Mouse (Mus musculus): ENCODE results near the gene Fam163a.

The Fam163a gene

GRCm38 (mm10) chr1:156201069-156201468 is 3.8 kb downstream of the Fam163a start:
- CTCF ChIA-PET, result no interaction called here

DNA sequence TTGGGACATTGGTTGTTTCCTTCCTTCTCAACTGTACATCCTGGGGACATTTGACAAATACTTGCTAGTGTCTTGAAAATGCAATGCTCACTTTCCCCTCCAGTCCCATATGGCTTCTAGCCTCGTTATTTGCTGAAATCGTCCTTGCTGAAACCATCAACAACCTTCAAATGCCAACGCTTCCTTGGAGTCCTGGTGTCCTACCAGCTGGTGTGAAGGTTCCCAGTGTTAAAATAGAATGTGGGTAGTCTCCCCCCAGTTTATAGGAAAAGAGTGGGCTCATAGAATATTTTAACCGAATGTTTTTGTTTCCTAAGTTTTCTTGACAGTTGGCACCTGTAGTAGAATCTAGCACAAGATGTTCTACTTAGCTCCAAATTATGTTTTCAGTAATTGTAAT is 7.2 kb downstream of the Fam163a start:
- CTCF ChIA-PET, result no interaction called here

DNA sequence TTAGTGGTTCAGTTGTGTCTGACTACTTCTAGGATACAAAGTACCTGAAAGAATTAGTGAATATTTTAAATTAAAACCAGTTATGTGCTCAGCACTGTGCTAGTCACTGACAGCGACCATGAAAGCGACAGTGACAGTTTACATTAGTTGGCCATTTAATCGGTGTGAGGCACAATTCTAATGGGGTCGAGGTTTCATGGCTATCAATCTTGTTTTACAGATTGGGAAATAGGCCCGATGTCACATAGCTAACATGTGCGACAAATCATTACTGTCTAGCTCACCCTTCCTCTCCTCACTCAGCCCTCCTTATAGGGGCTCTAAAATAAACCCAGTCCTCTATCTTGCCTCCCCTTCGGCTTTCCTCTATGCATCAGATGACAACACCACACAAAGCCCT is 11.5 kb downstream of the Fam163a start:
- CTCF ChIA-PET, result no interaction called here

DNA sequence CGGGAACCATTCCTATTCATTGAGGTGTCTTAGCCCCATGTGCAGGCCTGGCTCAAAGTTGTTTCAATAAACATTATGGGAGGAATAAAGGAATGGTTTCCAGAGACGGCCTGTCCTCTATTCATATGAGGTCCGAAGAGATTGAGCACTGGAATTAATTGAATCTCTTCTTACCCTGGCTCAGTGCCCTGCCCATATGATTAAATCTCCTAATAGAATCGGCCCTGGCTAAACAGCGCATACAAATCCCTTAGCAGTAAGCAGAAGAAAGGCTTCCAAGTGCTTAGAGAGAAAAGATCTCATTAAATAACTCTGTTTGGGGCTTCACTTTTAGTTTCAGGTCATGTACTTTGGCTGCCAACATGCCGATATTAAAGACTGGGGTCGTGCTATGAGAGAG is 12.0 kb downstream of the Fam163a start:
- CTCF ChIA-PET, result no interaction called here

DNA sequence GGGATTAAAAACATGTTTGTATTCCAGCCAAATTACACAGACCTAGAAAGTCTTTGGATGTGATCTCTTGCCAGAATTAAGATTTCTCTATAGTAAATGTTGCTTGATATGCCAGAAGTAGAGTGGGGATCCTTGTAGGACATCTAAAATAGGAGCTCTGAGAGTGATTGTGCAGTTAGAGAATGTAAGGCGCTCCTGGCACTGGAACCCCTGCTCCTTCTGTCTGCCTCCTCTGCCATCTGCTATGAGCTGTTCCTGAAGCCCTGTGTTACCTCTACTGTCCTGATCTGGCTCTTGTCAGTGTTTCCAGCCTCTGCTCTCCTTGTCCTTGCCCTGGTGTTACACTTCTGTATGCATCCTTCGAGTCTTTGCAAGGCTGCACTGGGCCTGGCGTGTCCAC is 18.2 kb downstream of the Fam163a start:
- CTCF ChIA-PET, result no interaction called here

DNA sequence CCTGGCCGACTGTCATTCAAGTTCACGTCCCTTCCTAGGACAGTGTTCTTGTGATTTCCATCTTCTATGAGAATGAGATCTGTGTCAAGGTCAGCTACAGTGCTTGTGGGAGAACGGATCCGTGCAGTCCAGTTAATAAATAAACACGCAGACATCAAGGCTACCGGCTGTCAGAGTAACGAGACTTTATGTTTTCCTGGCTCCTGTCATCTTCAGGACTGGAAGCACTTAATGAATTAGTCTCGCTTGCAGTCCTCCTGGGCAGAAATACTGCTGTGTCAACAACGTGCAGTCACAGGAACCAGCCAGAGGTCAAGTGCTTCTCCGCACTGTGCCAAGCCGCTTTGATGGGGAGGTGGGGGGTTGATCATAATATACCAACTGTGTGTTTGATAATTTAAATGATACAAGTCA is 20.7 kb downstream of the Fam163a start:
- CTCF ChIA-PET, result no interaction called here

DNA sequence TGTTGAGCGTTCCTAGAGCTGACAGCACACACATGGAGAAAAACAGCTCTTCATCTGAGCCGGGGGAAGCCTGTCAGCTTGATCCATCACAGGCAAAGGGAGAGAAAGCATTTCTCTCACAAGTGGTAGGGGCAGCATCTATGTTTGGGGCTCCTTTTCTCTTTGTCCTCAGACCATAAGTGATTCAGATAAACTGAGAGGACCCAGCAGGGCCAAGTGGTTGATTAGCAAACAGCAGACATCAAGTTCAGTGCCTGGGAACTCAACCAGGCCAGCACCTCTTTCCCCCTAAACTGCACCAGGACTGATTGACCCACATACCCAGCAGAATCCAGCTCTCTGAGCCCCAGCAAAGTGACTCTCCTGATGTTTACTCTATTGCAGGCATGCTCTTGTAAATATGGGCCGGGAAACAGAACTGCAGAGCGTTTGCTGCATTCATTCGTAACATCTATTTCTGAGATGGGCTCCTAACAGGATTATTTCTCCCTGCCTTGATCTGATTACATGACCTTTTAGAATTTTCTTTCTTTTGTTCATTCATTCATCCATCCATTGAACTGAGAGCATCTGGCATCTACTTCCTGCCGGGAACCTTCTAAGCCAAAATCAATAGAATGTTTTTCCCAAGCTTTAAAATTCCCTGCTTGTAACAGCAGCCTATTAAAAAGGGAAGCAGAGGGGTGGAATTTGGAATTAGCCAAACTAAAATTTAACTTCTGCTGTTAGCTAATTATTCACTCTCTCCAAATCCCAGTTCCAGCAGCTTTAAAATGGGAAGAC is 21.5 kb downstream of the Fam163a start:
- CTCF ChIA-PET, result no interaction called here

DNA sequence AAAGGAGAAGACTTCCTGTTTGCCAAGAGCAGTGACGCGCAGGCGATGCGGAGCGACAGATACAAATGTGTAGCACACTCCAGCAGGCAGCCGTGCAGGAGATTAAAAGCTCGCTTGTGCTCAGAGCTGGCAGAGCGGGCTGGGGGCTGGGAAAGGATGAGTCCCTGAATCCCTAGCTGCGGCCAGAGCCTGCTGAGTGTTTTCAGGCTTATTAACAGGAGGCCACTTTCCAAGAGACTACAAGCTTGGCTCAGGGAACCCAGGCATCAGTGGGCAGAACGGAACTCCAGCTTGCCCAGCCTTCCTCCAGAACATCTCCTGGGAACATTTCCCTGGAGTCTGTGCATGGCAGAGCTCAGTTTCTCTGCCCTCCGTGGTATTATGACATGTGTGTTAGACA is 25.0 kb downstream of the Fam163a start:
- CTCF ChIA-PET, result no interaction called here

GRCm38 (mm10) chr1:156168737-156169136 is 36.1 kb downstream of the Fam163a start:
- CTCF ChIA-PET, result no interaction called here

- CTCF ChIA-PET, result no interaction called here
Observed at GRCm38 (mm10) chr1:156116770-156117169, 88.1 kb downstream of the Fam163a start.

DNA sequence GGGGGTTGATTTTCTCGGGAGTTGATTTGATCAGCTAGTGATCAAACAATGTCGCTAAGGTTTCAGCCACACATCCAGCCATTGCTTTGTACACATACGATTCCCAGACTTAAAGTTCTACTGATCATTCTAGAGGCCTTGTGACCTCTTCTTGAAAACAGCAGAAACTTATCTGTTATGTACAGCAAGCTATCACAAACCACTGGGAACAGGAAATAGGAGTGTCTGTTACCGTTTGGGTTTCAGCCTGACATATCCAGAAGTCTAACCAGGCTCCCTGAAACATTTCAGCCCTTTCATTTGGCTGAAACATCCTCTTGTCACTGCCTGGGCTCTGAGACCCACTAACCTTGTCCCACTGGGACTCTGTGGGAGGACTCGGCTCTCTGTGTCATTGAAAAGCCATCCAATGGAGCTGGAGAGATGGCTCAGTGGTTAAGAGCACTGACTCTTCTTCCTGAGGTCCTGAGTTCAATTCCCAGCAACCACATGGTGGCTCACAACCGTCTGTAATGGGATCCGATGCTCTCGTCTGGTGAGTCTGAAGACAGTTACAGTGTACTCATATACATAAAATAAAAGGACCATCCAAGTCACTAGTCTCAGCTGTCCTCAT is 90.8 kb downstream of the Fam163a start:
- CTCF ChIA-PET, result no interaction called here

- CTCF ChIA-PET, result no interaction called here
Observed at GRCm38 (mm10) chr1:156112142-156112541, 92.7 kb downstream of the Fam163a start.

GRCm38 (mm10) chr1:156111728-156112127 is 93.1 kb downstream of the Fam163a start:
- CTCF ChIA-PET, result no interaction called here

DNA sequence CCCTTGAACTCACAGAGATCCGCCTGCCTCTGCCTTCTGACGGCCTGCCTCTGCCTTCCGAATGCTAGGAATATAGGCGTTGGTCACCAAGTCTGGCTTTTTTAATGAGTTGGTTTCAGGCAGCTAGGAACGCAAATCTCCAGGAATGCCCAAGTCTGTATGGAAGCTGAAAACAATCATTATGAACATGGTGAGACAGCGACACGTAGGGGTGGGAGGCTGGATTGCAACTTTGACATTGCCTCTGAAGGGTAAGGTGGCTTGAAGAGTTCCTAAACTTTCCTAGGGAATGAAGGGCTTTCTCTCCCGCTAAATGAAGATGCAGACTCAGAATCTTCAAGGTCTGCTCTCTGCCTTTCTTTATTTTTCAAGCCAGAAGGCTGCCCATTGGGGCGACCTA is 93.7 kb downstream of the Fam163a start:
- CTCF ChIA-PET, result no interaction called here

DNA sequence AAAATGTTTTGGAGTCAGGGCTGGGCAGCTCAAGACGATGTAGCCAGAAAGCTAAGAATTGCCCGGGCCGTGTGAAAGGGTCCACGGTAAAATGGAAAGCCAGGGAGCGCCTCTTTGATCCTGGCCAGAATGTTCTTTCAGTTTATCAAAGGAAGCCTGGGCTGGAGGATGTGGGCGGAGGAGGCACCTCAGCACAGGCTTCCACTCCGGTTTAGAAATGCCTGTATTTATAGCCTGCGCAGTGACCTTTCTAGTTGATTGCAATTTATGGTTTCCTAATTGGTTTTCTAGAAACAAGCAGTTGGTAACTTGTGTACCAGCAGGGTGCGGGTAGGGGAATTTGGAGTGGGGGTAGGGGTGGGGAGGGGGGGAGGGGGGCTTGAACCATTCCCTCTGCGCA is 96.4 kb downstream of the Fam163a start:
- CTCF ChIA-PET, result no interaction called here

DNA sequence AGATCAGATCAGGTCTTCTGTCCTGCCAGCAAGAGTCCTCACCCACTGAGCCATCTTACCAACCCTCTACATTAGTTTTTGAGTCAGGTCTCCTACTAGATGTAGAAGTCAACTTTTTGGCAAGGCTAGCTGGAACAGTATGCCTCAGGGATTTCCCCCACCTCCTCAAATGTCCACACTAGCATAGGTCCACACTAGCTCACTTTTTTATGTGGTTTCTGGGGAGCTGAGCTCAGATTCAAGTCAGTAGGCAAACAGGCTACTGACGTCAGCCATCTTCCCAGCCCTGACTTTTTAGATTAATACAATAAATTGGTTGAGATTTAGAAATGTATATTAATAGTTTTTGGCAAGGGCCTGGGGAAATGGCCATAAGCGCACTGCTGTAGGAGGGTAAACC is 97.4 kb downstream of the Fam163a start:
- CTCF ChIA-PET, result no interaction called here

DNA sequence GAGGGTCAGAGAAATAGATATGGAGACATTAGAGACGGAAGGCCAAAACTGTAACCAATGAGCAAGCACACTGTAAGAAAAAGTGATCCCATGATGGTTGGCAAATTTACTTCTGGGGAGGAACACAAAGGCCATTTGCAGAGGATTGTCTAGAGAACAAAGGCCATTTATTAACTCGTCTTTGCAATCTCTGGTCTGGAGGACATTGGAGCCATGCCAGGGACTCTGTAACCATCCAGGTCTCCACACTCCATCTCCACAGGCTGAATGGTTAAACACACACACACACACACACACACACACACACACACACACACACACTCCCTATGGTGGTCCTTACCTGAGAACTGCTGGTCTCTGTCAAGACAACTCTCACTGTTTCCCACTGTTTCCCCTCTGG is 99.4 kb downstream of the Fam163a start:
- CTCF ChIA-PET, result no interaction called here

DNA sequence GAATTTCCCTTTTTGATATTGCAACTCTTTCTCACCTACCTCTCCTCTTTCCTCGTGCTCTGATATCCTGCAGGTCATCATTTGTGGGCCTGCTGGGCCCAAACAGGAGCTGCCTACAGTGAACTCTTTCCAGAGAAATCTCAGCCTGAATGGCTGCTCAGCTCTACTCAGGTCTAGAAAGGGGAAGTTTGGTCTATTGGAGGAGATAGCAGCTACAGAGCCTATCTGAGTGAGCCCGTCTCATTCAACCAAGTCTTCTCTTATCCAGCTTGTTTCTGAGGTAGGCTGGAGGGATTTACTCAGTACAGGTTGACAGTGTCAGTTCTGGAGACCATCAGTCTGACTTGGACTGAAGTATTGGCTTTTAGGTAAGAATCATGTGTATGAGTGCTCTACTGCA is 101.1 kb downstream of the Fam163a start:
- CTCF ChIA-PET, result no interaction called here

- CTCF ChIA-PET, result no interaction called here
Observed at GRCm38 (mm10) chr1:156091811-156092210, 113.0 kb downstream of the Fam163a start.

GRCm38 (mm10) chr1:156090042-156090441 is 114.8 kb downstream of the Fam163a start:
- CTCF ChIA-PET, result no interaction called here

- CTCF ChIA-PET, result no interaction called here
Observed at GRCm38 (mm10) chr1:156089561-156089960, 115.3 kb downstream of the Fam163a start.

DNA sequence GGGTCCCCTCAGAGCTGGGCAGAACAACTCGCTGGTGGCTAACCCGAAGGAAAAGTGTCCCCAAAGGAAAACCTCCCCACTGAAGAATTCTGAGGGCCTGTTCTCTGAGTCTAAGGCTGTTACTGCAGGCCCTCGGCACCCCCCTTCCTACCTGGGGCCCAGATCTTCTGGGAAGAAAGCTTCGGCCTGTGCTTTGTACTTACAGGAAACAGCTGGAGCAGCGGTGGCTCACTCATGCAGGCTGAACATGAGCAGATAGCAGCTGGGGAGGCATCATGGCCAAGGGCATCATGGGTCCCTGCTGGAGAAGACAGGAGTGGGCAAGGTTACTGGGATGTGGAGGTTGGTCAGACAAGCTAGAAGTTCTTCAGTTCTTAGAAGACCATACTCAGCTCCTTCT is 117.2 kb downstream of the Fam163a start:
- CTCF ChIA-PET, result no interaction called here

- CTCF ChIA-PET, result no interaction called here
Observed at GRCm38 (mm10) chr1:156085770-156086169, 119.1 kb downstream of the Fam163a start.

GRCm38 (mm10) chr1:156084603-156085002 is 120.2 kb downstream of the Fam163a start:
- CTCF ChIA-PET, result no interaction called here
